Mouse (Mus musculus) erythroblast, embryonic 14.5 days (primary cell): ENCODE measurements around the gene Ppp2r5a.

Source experiments
- GATA1 ChIP-seq: IDR thresholded peaks from 2 replicates; pipeline ENCODE4 v1.6.1; 2012; ENCODE audit warnings: low read length, inconsistent platforms, mixed read lengths
- TAL1 ChIP-seq: IDR thresholded peaks from 3 replicates; pipeline ENCODE4 v1.6.1; 2012; ENCODE audit warnings: low read length, inconsistent platforms, mixed read lengths

GRCm38 (mm10) chr1:191419991-191420751, 17.1 kb upstream of the Ppp2r5a start:
- TF ChIP-seq GATA1: no peak
- no peak for TF ChIP-seq TAL1
